Mouse (Mus musculus) thymus, adult 2 months (tissue): Measurements from ENCODE around the gene Spdef. TPM values are rescaled to one million over a fixed set of nuclear protein-coding genes. Genes with fewer than 3 reads are reported as not detected.

Experiments
- DNase-seq: peaks from one replicate; pipeline ENCODE4 v3.0.0; 2021
- H3K27ac ChIP-seq: fragments of 200-500 bp; 2 replicates; pipeline ENCODE4 v1.5.1; 2012; ENCODE audit warnings: low read length, control low read depth; ENCODE audit not compliant: control insufficient read depth, insufficient read depth
- H3K27me3 ChIP-seq: fragments of 200-500 bp; 2 replicates; pipeline ENCODE4 v1.6.1; 2012; ENCODE audit warnings: mild to moderate bottlenecking, low read length, moderate library complexity, mixed read lengths; ENCODE audit not compliant: control insufficient read depth, insufficient read depth
- H3K36me3 ChIP-seq: fragments of 200-500 bp; 2 replicates; pipeline ENCODE4 v1.6.1; 2012; ENCODE audit warnings: mild to moderate bottlenecking, low read length, moderate library complexity; ENCODE audit not compliant: control insufficient read depth, insufficient read depth
- H3K4me1 ChIP-seq: fragments of 200-500 bp; replicated peaks from 2 replicates; pipeline ENCODE4 v1.6.1; 2012; ENCODE audit warnings: low read length; ENCODE audit not compliant: control insufficient read depth, insufficient read depth
- H3K4me3 ChIP-seq: fragments of 200-500 bp; 2 replicates; pipeline ENCODE4 v1.5.1; 2012; ENCODE audit warnings: mild to moderate bottlenecking, low read length, control low read depth, moderate library complexity; ENCODE audit not compliant: control insufficient read depth, insufficient read depth
- CTCF ChIP-seq: fragments of 200-500 bp; IDR thresholded peaks from 2 replicates; pipeline ENCODE4 v1.5.1; 2012; ENCODE audit warnings: mild to moderate bottlenecking, control low read depth, low read length, moderate library complexity, borderline replicate concordance; ENCODE audit not compliant: control insufficient read depth, poor library complexity, insufficient read depth; ENCODE audit errors: extremely low read depth
- POLR2A ChIP-seq: fragments of 200-500 bp; IDR thresholded peaks from 2 replicates; pipeline ENCODE4 v1.6.1; 2012; ENCODE audit warnings: mild to moderate bottlenecking, low read length, control low read depth, moderate library complexity; ENCODE audit not compliant: control insufficient read depth, poor library complexity, insufficient read depth; ENCODE audit errors: extremely low read depth
- WGBS: fragments of 180-500 bp; shearing (Covaris S2); methylation state at CpG from one replicate; pipeline ENCODE4 v1.1.7; 2018; 5-methylcytosine and 5-hydroxymethylcytosine counted together
- polyA plus RNA-seq: library from polyadenylated mRNA; depleted of rRNA; stranded (reverse); fragments of >200 nt; gene quantifications from 2 replicates; pipeline ENCODE4 v1.2.3, GENCODE M21; 2012

The Spdef gene
- polyA plus RNA-seq, 1 experiment: 0.58 TPM

DNA sequence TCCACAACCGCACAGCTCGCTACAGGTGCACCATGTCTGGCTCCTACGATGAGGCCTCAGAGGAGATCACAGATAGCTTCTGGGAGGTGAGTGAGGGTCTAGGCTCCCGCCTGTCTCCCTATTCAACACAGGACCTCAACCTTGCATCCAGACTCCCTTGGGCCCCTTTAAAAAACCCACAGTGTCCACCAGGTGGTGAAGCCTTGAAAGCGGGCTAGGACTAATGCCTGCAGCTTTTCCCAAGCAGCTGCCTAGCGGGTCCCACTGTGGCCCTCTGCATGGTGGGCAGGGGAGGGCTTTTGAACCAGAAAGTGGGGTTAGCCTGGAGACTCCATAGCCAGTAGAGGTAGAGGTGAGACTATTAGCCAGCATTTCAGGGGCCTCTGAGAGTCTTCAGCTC, 26.9 kb downstream of the Spdef start:
- peaks cover 3% of the 10 kb centered on the region for H3K4me1 ChIP-seq
- TF ChIP-seq CTCF: no peak
- no peak for TF ChIP-seq POLR2A
- DNase-seq: no peak
- no peaks in the 10 kb centered on the region for H3K36me3 ChIP-seq
- no peak overlapping the region for H3K27ac ChIP-seq
- H3K4me3 ChIP-seq: no peak overlapping the region
- WGBS: 96% methylated on average over 6 of the region's 6 CpGs
- no peaks in the 10 kb centered on the region for H3K27me3 ChIP-seq

DNA sequence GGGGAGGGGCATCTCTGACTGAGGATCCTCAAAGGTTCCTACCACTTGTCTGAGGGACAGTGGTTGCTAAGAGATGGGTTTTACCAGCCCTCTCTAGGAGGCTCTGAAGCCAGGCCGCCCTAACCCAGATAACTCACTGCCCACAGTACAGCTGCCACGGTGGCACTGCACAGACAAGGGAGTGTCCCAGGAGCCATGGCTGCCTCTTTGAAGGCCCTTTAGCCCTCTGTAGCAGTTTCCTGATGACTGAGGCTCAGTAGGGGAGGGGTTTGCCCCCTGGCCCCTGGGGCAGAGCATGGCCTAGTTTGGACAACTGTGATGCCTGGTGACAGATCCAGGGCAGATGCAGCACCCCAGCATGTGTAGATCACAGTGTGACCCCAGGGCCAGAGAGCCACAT, 27.9 kb downstream of the Spdef start:
- Histone ChIP-seq H3K27me3 (no peaks in the 10 kb centered on the region), H3K27ac (no peak overlapping the region), H3K4me1 (peaks cover 3% of the 10 kb centered on the region), H3K36me3 (no peaks in the 10 kb centered on the region), H3K4me3 (no peak overlapping the region)
- 86% methylated on average over 2 of the region's 2 CpGs for WGBS
- no peak for TF ChIP-seq CTCF
- no peak for TF ChIP-seq POLR2A
- DNase-seq: no peak

GRCm38 (mm10) chr17:27699641-27700244, 29.0 kb downstream of the Spdef start:
- Histone ChIP-seq H3K4me1 (peaks cover 3% of the 10 kb centered on the region), H3K4me3 (no peak overlapping the region), H3K27me3 (no peaks in the 10 kb centered on the region), H3K36me3 (no peaks in the 10 kb centered on the region), H3K27ac (no peak overlapping the region)
- no peak for DNase-seq
- TF ChIP-seq CTCF: no peak
- TF ChIP-seq POLR2A: no peak
- 90% methylated on average over 17 of the region's 17 CpGs for WGBS

DNA sequence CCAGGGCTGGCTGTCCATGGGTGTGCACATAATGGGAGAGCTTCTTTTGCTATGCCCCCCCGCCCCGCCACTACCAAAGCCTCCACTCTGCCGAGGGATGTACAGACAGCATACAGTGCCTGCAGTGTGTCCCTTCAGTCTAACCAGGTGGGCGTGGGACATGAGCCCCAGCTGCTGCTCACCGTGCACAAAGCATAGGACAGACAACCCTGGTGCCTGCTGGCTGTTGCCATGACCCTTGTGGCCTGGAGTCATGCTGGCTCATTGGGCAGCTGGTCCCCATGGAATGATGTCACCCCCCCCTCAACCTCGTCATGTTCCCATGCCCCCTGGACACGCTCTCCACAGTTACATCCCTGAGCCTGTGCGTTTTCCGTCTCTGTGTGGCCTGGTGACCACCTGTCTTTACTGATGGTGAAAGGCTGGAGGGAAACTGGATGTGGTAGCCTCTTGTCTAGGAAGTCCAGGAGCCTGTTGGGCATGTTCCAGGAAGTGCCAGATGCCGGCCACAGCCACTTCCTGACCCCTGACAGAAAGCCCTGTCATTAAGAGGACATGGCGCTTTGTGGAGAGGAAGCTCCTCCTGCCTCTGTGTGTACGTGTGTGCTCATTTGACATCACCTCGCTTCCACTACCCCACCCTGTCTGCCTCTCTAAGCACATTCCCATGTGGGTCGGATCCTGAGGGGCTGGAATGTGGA, 37.6 kb downstream of the Spdef start:
- no peak for DNase-seq
- 68% methylated on average over 14 of the region's 14 CpGs for WGBS

DNA sequence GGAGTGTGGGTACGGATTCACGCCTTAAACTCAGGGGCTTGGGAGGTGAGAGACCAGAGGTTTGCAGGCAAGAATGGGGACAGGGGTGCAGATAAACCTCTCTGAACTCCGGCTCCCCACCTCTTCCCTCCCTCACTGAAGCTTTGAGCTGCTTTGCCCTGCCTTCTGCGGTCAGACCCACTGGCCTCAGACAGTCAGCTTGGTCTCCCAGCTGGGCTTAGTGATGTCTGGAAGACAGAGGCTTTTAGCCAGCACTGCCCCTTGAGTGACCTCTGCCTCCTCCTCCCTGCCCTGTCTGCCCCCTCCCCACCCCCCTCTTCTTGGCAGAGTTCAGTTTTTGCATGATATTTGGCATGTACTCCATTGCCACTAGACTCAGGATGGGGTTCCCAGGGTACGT, 42.4 kb downstream of the Spdef start:
- DNase-seq: no peak

More for the DNA sequence above, 37.6 kb downstream of the Spdef start:
- H3K4me3 ChIP-seq: no peak overlapping the region
- H3K4me1 ChIP-seq: peaks cover 8% of the 10 kb centered on the region
- no peak overlapping the region for H3K27ac ChIP-seq
- H3K36me3 ChIP-seq: no peaks in the 10 kb centered on the region
- peaks cover under 1% of the 10 kb centered on the region; the same call in 1 of the 2 replicates for H3K27me3 ChIP-seq
- TF ChIP-seq CTCF (no peak), POLR2A (no peak)

GRCm38 (mm10) chr17:27685550-27685913, 43.2 kb downstream of the Spdef start:
- no peak overlapping the region for H3K4me3 ChIP-seq
- WGBS: 8% methylated on average over 11 of the region's 11 CpGs
- TF ChIP-seq CTCF: no peak
- no peak for TF ChIP-seq POLR2A
- H3K36me3 ChIP-seq: no peaks in the 10 kb centered on the region
- no peak overlapping the region for H3K27ac ChIP-seq
- peaks cover 10% of the 10 kb centered on the region; the same call in 1 of the 2 replicates for H3K27me3 ChIP-seq
- DNase-seq: no peak
- peaks cover 6% of the 10 kb centered on the region; the same call in 1 of the 2 replicates for H3K4me1 ChIP-seq

More for the DNA sequence above, 42.4 kb downstream of the Spdef start:
- H3K36me3 ChIP-seq: no peaks in the 10 kb centered on the region
- TF ChIP-seq CTCF: no peak
- TF ChIP-seq POLR2A: no peak
- peaks cover 10% of the 10 kb centered on the region; the same call in 1 of the 2 replicates for H3K27me3 ChIP-seq
- H3K27ac ChIP-seq: no peak overlapping the region
- H3K4me3 ChIP-seq: no peak overlapping the region
- WGBS: 16% methylated on average over 5 of the region's 5 CpGs
- peaks cover 9% of the 10 kb centered on the region; the same call in 1 of the 2 replicates for H3K4me1 ChIP-seq
